Mouse (Mus musculus): ENCODE data around the gene Strada. TPM values are rescaled to one million over a fixed set of nuclear protein-coding genes. Genes with fewer than 3 reads are reported as not detected.
"Not testable (repeated sequence)": the region's sequence is repeated elsewhere in the genome, so short reads cannot be mapped to it uniquely, and the experiment has no call there.

Strada gene
- total and polyA plus RNA-seq, 2 experiments from 2014 or later = 23.7 to 34.8 TPM

DNA sequence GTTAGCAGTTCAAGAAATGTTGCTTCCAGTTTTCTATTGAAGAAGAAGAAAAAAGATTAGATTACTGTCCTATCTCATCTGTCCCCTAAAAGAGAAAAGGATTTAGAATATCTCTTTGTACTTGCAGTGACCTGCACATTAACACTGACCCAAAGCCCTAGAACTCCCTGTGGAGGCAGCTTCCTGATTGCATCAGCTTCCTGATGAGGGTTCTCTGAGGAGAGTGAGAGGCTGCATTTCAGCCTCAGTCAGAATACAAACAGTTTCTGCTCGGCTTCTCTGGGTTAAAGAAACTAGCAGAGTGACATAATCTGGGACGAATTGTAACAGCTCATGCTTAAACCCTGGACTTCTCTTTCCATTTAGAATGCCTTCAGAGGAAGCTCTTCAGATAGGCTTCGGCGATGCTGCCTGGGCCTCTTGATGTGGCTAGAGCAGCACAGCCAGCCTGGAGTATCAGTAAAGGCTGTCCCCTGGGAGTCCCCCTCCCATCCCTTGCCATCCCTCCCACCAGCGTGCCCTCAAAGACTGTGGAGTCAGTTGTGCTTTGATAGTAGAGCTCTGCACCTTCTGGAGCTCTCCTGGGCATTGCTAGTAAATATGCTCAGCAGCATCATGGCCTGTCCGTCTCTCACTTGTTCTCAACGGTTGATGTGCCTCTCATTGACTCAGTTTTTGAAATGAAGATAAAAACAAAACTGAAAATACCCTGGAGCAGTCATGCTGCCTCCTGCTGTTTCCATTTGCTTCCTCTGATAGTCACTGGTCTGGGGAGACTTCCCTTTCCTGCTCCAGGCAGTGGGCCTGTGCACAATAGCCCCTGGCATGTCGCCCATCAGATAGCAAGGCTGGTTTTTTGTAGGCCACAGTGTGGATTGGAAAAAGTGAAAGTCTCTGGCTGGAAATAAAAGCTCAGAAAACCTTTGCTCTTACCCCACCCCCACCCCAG is 67.1 kb downstream of the Strada start:
- H3K4me3 ChIP-seq (ENCODE audit: low read depth, low read length) = no peak overlapping the region
- no peaks in the 10 kb centered on the region for H3K27me3 ChIP-seq (ENCODE audit: insufficient read depth, low read length)
- peaks cover 20% of the 10 kb centered on the region for H3K36me3 ChIP-seq (ENCODE audit: insufficient read depth)
- ATAC-seq = peak; percentile 48
- WGBS = 37% methylated on average over 8 of the region's 8 CpGs
- DNase-seq = peak; percentile 35
- H3K9ac ChIP-seq = no peak overlapping the region; the same call in 1 of the 2 replicates
- H3K4me2 ChIP-seq (ENCODE audit: low read depth) = no peak overlapping the region
- H3K27ac ChIP-seq (ENCODE audit: low read depth, low read length) = peak overlapping the region; percentile 75
- H3K9me3 ChIP-seq (ENCODE audit: low read length) = no peaks in the 10 kb centered on the region
- no peaks in the 10 kb centered on the region for H3K4me1 ChIP-seq (ENCODE audit: insufficient read depth)
- no peak for TF ChIP-seq CTCF (IDR thresholded peaks at IDR 0.05; ENCODE audit: low read depth)

DNA sequence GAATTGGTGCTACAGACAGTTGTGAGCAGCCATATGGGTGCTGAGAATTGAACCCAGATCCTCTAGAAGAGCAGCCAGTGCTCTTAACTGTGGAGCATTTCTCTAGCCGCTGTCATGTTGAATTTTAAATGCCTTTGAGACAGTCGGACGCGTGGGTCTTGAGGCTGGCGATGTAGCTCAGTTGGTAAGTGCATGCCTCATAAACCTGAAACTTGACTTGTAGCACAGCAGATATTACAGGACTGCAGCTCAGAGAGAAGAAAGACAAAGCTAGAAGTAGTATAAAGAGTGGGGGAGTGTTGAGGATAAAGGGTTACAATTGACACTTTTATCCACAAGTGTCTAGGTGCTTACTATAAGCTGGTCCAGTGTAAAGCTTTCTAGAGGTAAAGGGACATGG is 69.5 kb downstream of the Strada start:
- no peak for TF ChIP-seq CTCF (IDR thresholded peaks at IDR 0.05; ENCODE audit: low read depth)
- no peak overlapping the region for H3K4me3 ChIP-seq (ENCODE audit: low read depth, low read length)
- ATAC-seq = no peak

DNA sequence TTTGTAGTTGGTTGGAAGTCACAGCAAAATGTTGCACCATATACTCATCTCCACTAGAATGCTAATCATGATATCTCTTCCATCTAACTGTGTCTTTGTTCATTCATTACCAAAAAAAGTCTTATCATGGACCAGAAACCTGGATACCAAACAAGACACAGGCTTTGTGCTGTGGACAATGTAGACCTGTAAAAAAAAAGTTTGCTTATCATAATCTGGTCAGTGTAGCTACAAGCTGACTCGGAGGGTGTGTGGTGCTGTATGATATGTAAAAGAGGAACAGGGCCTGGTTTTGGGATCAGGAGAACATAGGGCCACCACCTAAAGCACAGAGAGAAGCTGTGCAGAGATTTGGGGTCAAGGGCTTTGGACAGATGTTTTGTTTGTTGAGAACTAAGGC is 72.5 kb downstream of the Strada start:
- no peak for DNase-seq
- H3K9ac ChIP-seq = no peak overlapping the region

More for the DNA sequence above, 69.5 kb downstream of the Strada start:
- H3K4me1 ChIP-seq (ENCODE audit: insufficient read depth) = no peaks in the 10 kb centered on the region
- H3K27ac ChIP-seq (ENCODE audit: low read depth, low read length) = no peak overlapping the region
- H3K9me3 ChIP-seq (ENCODE audit: low read length) = no peaks in the 10 kb centered on the region
- H3K27me3 ChIP-seq (ENCODE audit: insufficient read depth, low read length) = no peaks in the 10 kb centered on the region
- peaks cover 24% of the 10 kb centered on the region for H3K36me3 ChIP-seq (ENCODE audit: insufficient read depth)
- 94% methylated on average over 5 of the region's 5 CpGs for WGBS
- no peak overlapping the region for H3K4me2 ChIP-seq (ENCODE audit: low read depth)
- DNase-seq = no peak
- no peak overlapping the region for H3K9ac ChIP-seq

DNA sequence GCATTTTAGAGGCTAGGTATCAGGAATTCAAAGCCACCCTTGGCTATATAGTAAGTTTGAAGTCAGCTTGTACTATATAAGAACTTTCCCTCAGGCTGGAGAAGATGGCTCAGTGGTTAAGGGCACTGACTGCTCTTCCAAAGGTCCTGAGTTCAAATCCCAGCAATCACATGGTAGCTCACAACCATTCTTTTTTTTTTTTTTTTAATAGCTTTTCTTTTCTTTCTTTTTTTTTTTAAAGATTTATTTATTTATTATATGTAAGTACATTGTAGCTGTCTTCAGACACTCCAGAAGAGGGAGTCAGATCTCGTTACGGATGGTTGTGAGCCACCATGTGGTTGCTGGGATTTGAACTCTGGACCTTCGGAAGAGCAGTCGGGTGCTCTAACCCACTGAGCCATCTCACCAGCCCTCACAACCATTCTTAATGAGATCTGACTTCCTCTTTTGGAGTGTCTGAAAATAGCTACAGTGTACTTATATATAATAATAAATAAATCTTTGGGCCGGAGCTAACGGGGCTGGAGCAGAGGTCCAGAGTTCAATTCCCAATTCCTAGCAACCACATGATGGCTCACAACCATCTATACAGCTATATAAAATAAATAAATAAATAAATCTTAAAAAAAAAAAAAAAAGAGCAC is 75.1 kb downstream of the Strada start:
- not testable (repeated sequence) for ATAC-seq; H3K27me3 ChIP-seq (ENCODE audit: insufficient read depth, low read length); H3K27ac ChIP-seq (ENCODE audit: low read depth, low read length); H3K4me3 ChIP-seq (ENCODE audit: low read depth, low read length); H3K9ac ChIP-seq; DNase-seq; H3K4me1 ChIP-seq (ENCODE audit: insufficient read depth); H3K9me3 ChIP-seq (ENCODE audit: low read length); H3K4me2 ChIP-seq (ENCODE audit: low read depth)
- WGBS = 97% methylated on average over 4 of the region's 6 CpGs
- peaks cover 30% of the 10 kb centered on the region for H3K36me3 ChIP-seq (ENCODE audit: insufficient read depth)

More for the DNA sequence above, 72.5 kb downstream of the Strada start:
- no peak overlapping the region for H3K27ac ChIP-seq (ENCODE audit: low read depth, low read length)
- H3K4me3 ChIP-seq (ENCODE audit: low read depth, low read length) = no peak overlapping the region
- H3K36me3 ChIP-seq (ENCODE audit: insufficient read depth) = peaks cover 13% of the 10 kb centered on the region; the same call in 1 of the 2 replicates
- no peaks in the 10 kb centered on the region for H3K9me3 ChIP-seq (ENCODE audit: low read length)
- no peak for TF ChIP-seq CTCF (IDR thresholded peaks at IDR 0.05; ENCODE audit: low read depth)
- H3K27me3 ChIP-seq (ENCODE audit: insufficient read depth, low read length) = no peaks in the 10 kb centered on the region
- H3K4me1 ChIP-seq (ENCODE audit: insufficient read depth) = no peaks in the 10 kb centered on the region
- ATAC-seq = no peak
- WGBS = 98% methylated on average over 1 of the region's 1 CpGs
- H3K4me2 ChIP-seq (ENCODE audit: low read depth) = no peak overlapping the region

DNA sequence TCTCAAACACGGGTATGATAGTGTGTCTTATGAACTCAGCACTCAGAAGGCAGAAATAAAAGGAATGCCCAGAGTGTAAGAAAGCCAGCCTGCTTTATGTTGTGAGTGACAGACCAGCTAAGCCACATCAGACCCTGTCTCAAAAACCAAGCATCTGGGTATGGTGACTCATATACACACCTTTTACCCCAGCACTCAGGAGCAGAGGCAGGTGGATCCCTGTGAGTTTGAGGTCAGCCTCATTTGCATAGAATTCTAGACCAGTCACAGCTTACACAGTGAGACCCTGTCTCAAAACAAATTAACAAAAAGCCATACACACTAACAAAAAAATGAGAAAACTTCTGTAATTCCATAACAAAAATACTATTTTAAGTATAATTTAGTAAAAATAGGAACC is 76.1 kb downstream of the Strada start:
- ATAC-seq (no peak), DNase-seq (no peak)
- Histone ChIP-seq H3K4me2 (ENCODE audit: low read depth) (no peak overlapping the region), H3K9me3 (ENCODE audit: low read length) (no peaks in the 10 kb centered on the region), H3K4me1 (ENCODE audit: insufficient read depth) (no peaks in the 10 kb centered on the region), H3K9ac (no peak overlapping the region), H3K27me3 (ENCODE audit: insufficient read depth, low read length) (no peaks in the 10 kb centered on the region), H3K27ac (ENCODE audit: low read depth, low read length) (no peak overlapping the region), H3K4me3 (ENCODE audit: low read depth, low read length) (no peak overlapping the region), H3K36me3 (ENCODE audit: insufficient read depth) (peaks cover 33% of the 10 kb centered on the region)
- WGBS = 82% methylated on average over 1 of the region's 1 CpGs
- no peak for TF ChIP-seq CTCF (IDR thresholded peaks at IDR 0.05; ENCODE audit: low read depth)

DNA sequence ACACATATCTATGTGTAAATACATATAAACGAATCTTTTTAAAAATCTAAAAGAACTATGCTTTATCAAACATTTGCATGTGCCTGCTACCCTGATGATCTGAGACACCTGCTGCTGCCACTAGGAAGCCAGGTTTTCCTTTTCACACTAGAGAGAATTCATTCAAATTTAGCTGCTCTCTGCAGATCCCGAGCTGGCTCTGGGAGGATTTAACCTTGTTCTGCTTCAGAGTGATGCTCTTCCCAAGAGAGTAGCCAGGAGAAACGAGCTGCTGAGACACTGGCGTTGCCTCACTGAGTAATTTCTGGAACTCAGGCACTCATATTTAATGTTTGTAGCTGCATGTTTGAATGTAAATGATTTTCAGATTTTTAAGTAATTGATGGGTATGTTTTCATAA is 77.2 kb downstream of the Strada start:
- no peaks in the 10 kb centered on the region for H3K4me1 ChIP-seq (ENCODE audit: insufficient read depth)
- TF ChIP-seq CTCF (IDR thresholded peaks at IDR 0.05; ENCODE audit: low read depth) = no peak
- no peak for DNase-seq
- no peak for ATAC-seq
- 79% methylated on average over 4 of the region's 4 CpGs for WGBS
- peaks cover 24% of the 10 kb centered on the region for H3K36me3 ChIP-seq (ENCODE audit: insufficient read depth)
- no peaks in the 10 kb centered on the region for H3K9me3 ChIP-seq (ENCODE audit: low read length)
- no peaks in the 10 kb centered on the region for H3K27me3 ChIP-seq (ENCODE audit: insufficient read depth, low read length)
- H3K27ac ChIP-seq (ENCODE audit: low read depth, low read length) = no peak overlapping the region
- H3K9ac ChIP-seq = no peak overlapping the region
- no peak overlapping the region for H3K4me2 ChIP-seq (ENCODE audit: low read depth)
- no peak overlapping the region for H3K4me3 ChIP-seq (ENCODE audit: low read depth, low read length)

DNA sequence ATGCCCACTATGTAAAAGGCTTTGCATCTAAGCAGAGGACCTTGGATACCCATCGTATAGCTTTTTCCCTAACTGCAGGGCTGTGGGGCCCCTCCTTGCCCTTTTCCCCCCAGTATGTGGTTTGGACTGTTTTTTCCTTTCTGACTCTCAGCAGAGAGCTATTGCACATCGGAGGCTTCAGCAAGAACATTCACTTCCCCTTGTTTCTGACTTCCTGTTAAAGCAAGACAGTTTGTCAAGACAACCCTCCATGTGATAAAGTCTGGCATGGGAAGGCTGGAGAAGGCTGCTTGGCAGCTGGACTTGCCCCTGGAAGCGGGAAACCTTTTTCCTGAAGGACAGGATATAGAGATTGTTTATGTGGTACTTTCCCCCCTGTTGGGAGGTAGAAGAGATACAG is 79.2 kb downstream of the Strada start:
- Histone ChIP-seq H3K27ac (ENCODE audit: low read depth, low read length) (no peak overlapping the region), H3K9ac (no peak overlapping the region), H3K9me3 (ENCODE audit: low read length) (no peaks in the 10 kb centered on the region), H3K4me2 (ENCODE audit: low read depth) (no peak overlapping the region), H3K36me3 (ENCODE audit: insufficient read depth) (peaks cover 29% of the 10 kb centered on the region), H3K27me3 (ENCODE audit: insufficient read depth, low read length) (no peaks in the 10 kb centered on the region), H3K4me3 (ENCODE audit: low read depth, low read length) (no peak overlapping the region), H3K4me1 (ENCODE audit: insufficient read depth) (no peaks in the 10 kb centered on the region)
- ATAC-seq = no peak
- 86% methylated on average over 3 of the region's 3 CpGs for WGBS
- TF ChIP-seq CTCF (IDR thresholded peaks at IDR 0.05; ENCODE audit: low read depth) = no peak
- DNase-seq = no peak
